Mouse (Mus musculus) midbrain, embryonic 15.5 days (tissue): ENCODE data around the gene Rasgrp2. TPM values are rescaled to one million over a fixed set of nuclear protein-coding genes. Genes with fewer than 3 reads are reported as not detected.

Experiments used
- ATAC-seq: fragments of 200-750 bp; cut with Nextera tagmentation; replicated peaks from 2 replicates; pipeline ENCODE4 v1.8.0; 2017; ENCODE audit warnings: moderate TSS enrichment
- H3K27ac ChIP-seq: fragments of 300-500 bp; sonication (generic); 2 replicates; pipeline ENCODE4 v1.5.1; 2015; ENCODE audit warnings: mild to moderate bottlenecking, inconsistent platforms
- H3K27me3 ChIP-seq: fragments of 300-500 bp; sonication (generic); replicated peaks from 2 replicates; pipeline ENCODE4 v1.6.1; 2015; ENCODE audit warnings: inconsistent platforms
- H3K36me3 ChIP-seq: fragments of 300-500 bp; sonication (generic); replicated peaks from 2 replicates; pipeline ENCODE4 v1.6.1; 2015; ENCODE audit warnings: inconsistent platforms
- H3K4me1 ChIP-seq: fragments of 300-500 bp; sonication (generic); 2 replicates; pipeline ENCODE4 v1.6.1; 2015; ENCODE audit warnings: inconsistent platforms
- H3K4me2 ChIP-seq: fragments of 300-500 bp; sonication (generic); 2 replicates; pipeline ENCODE4 v1.6.1; 2015; ENCODE audit warnings: inconsistent platforms, mild to moderate bottlenecking, moderate library complexity
- H3K4me3 ChIP-seq: fragments of 300-500 bp; sonication (generic); 2 replicates; pipeline ENCODE4 v1.5.1; 2015; ENCODE audit warnings: mild to moderate bottlenecking, inconsistent platforms
- H3K9ac ChIP-seq: fragments of 300-500 bp; sonication (generic); 2 replicates; pipeline ENCODE4 v1.6.1; 2015; ENCODE audit warnings: mild to moderate bottlenecking, inconsistent platforms
- H3K9me3 ChIP-seq: fragments of 300-500 bp; sonication (generic); 2 replicates; pipeline ENCODE4 v1.6.1; 2016; ENCODE audit warnings: inconsistent platforms
- WGBS: fragments of 180-500 bp; shearing (Covaris S2); methylation state at CpG from one replicate; pipeline ENCODE4 v1.1.7; 2015; ENCODE audit warnings: mixed read lengths; 5-methylcytosine and 5-hydroxymethylcytosine counted together
- polyA plus RNA-seq: library from polyadenylated mRNA; unstranded; fragments of >200 nt; fragmentation: Nextera tagmentation; extraction: Ambion mirVana; gene quantifications from 2 replicates; pipeline ENCODE4 v1.2.1, GENCODE M21; 2015

The Rasgrp2 gene
- polyA plus RNA-seq, 1 experiment from 2014 or later, result 73.1 TPM

DNA sequence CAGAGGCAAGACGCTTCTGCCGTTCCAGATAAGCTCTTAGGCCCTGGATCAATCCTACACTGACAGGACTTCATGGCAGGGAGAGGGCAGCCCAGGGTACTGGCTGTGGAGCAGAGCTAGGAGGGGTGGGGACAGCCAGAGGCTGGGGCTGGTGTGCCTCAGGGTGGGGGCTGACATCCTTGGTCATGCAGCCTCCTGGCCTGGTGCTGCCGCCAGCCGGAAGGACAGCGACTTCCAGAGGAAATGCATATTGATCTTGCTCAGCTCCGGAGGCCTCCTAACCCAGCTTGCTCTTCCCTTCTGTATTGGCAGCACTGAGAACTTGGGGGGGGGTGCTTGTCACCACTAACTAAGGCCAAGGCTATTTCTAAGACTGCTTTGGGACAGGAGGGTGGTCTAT is 16.3 kb downstream of the Rasgrp2 start:
- WGBS, result 27% methylated on average over 6 of the region's 6 CpGs
- Histone ChIP-seq H3K9ac (peak overlapping the region; percentile 18; the same call in 1 of the 2 replicates), H3K9me3 (no peaks in the 10 kb centered on the region), H3K27ac (peak overlapping the region; percentile 97), H3K27me3 (no peaks in the 10 kb centered on the region), H3K4me2 (peak overlapping the region; percentile 33), H3K4me3 (no peak overlapping the region), H3K4me1 (peaks cover 47% of the 10 kb centered on the region), H3K36me3 (no peaks in the 10 kb centered on the region)
- no peak for ATAC-seq

DNA sequence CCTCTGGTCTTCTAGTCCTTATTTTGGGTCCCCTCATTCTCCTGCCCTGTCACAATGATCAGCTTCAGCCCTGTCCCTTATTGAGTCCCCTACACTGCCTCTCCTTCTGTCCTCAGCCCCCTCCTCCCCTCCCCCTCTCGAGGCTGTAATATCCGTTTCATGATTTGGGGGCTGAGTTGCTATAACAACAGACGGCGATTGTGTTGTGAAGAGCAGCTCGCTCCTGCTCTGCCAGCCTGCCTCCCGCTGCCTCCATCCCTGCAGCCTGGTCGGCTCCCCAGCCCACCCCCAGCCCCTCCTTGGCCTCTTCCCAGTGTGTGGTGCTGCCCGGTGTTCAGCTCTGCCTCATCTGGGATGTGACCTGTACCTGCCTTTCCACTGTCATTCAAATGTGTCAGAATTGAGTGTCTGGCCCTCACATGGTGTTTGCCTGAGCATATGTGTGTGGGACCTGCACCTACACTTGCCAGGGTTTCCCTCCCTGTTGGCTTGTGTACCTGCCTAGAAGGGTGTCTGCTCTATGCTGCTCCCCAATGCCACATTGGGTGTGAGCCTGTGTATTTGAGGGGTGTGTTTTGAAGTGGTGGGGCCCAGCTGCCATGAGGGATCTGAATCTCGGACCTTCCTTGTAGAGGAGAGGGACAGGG is 17.1 kb downstream of the Rasgrp2 start:
- ATAC-seq, result peak; percentile 25
- Histone ChIP-seq H3K27ac (peak overlapping the region; percentile 97), H3K9me3 (no peaks in the 10 kb centered on the region), H3K27me3 (no peaks in the 10 kb centered on the region), H3K4me2 (peak overlapping the region; percentile 33), H3K4me1 (peaks cover 53% of the 10 kb centered on the region), H3K4me3 (no peak overlapping the region), H3K36me3 (no peaks in the 10 kb centered on the region), H3K9ac (peak overlapping the region; percentile 18; the same call in 1 of the 2 replicates)
- 4% methylated on average over 9 of the region's 9 CpGs for WGBS

DNA sequence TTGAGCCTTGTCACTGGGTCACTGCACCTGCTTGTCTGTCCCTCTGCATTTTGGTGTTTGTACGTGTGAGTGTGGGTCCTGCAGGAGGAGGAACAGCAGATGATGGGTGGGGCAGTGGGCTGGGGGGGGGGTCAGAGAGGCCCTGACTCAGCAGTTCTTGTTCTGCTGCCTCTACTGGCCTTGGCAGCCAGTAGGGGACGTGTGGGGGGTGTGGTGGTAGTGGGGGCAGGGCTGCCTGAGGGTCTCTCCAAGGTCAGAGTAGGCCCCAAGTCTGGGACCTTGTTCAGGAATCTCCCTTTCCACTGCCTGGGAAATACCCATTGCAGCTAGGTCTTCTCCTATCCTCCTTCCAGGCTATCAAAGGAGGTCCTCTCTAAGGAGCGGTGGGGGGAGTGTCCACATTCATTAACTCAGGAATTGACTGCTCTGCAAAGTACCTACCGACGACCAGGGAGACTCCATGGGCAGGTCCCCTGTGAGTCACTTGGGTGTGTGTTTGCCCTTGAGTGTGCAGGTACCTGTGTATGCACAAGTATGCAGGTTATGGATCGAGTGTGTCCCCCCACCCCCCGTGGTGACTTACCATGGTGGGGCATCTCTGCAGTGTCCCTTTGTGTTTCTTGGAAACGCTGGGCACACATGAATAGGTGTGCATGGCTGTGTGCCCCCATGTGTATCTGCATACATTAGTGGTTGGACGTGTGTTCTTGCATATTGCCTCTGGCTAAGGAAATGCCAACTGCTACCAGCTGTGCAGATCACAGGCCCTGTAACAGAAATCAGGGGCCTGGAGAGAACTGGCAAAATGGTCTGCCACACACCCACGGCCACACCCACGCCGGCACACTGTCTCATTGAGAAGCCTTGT is 18.0 kb downstream of the Rasgrp2 start:
- Histone ChIP-seq H3K27ac (peak overlapping the region; percentile 97), H3K9ac (no peak overlapping the region), H3K27me3 (no peaks in the 10 kb centered on the region), H3K36me3 (no peaks in the 10 kb centered on the region), H3K4me3 (peak overlapping the region; percentile 75; the same call in 1 of the 2 replicates), H3K9me3 (no peaks in the 10 kb centered on the region), H3K4me2 (peak overlapping the region; percentile 88; the same call in 1 of the 2 replicates), H3K4me1 (peaks cover 62% of the 10 kb centered on the region)
- 56% methylated on average over 12 of the region's 12 CpGs for WGBS
- ATAC-seq, result no peak

DNA sequence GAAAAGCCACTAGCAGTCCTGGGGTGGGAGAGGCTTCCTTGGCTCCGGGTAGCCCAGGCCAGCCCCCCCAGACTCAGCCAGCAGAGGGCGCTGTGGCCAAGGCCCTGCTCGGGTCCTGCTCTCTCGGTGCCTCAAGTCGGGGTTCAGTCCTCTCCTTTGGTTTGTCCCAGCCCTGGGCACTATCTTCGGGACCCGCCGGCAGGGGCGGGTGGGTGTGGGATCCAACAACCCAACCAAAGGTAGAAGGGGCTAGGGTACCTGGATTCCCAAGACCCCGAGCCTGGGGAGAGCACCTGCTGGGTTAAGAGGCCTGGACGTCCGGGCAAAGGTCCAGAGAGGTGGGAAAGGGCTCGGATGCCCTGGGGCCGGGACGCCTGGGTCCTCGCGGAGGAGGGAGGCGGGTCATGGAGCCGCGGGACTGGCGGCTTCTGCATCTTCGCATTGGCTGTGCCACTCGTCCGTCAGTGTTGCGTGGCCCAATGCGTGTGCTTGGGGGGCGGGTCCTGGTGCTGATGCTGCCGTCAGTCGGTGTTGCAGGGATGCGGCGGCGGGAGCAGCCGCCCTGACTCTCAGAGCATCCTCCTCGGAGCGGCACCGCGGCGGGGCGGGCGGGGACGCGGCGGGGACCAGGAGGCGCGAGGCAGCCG is 19.2 kb downstream of the Rasgrp2 start, which contains the start of gene Nrxn2:
Gene Nrxn2, plus strand, starts transcription at position 499 of the 647 bp plus-strand sequence.
- WGBS, result under 1% methylated on average over 45 of the region's 46 CpGs
- Histone ChIP-seq H3K4me1 (peaks cover 74% of the 10 kb centered on the region), H3K9ac (peak within 1 kb of the TSS; percentile 88), H3K27me3 (no peaks in the 10 kb centered on the region), H3K9me3 (no peaks in the 10 kb centered on the region), H3K4me2 (peak within 1 kb of the TSS; percentile 88), H3K4me3 (peak within 1 kb of the TSS; percentile 75), H3K36me3 (no peaks in the 10 kb centered on the region), H3K27ac (peak within 1 kb of the TSS; percentile 97)
- peak; percentile 92 for ATAC-seq

DNA sequence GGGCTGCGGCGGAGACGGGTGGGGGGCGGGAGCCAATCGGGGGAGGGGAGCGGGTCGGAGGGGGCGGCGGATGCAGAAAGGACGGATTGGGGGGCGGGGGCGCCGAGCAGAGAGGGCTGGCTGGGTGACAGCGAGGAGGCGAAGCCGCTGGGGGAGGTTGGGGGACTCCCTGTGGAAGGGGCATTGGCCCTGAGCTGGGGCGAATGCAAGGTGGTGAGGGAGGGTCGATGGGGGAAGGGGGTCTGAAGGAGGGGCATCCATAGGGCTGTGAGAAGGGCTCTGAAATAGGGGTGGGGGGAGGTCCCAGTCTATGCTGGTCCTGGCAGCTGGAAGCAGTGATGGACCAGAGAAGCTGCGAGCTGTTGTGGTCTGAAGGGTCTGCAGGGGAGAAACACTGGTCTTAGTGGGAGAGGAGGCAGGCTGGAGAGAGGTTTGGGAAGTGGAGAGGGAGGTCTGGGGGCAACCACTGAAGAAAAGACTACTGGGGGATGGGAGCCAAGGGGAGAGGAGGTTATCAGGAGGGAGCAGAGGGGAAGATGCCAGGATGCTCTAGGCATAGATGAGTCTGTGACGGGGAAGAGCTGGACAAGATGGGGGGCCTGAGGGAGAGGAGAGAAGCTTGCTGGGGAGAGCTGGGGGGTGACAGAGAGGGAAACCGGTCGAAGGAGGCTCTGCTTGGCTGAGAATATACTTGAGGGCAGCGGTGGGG is 20.0 kb downstream of the Rasgrp2 start:
- peak overlapping the region; percentile 75 for H3K4me3 ChIP-seq
- H3K27ac ChIP-seq, result peak overlapping the region; percentile 97
- ATAC-seq, result peak; percentile 37
- H3K36me3 ChIP-seq, result no peaks in the 10 kb centered on the region
- WGBS, result 4% methylated on average over 22 of the region's 23 CpGs
- peak overlapping the region; percentile 88 for H3K4me2 ChIP-seq
- peaks cover 81% of the 10 kb centered on the region for H3K4me1 ChIP-seq
- no peaks in the 10 kb centered on the region for H3K27me3 ChIP-seq
- peak overlapping the region; percentile 88 for H3K9ac ChIP-seq
- no peaks in the 10 kb centered on the region for H3K9me3 ChIP-seq

DNA sequence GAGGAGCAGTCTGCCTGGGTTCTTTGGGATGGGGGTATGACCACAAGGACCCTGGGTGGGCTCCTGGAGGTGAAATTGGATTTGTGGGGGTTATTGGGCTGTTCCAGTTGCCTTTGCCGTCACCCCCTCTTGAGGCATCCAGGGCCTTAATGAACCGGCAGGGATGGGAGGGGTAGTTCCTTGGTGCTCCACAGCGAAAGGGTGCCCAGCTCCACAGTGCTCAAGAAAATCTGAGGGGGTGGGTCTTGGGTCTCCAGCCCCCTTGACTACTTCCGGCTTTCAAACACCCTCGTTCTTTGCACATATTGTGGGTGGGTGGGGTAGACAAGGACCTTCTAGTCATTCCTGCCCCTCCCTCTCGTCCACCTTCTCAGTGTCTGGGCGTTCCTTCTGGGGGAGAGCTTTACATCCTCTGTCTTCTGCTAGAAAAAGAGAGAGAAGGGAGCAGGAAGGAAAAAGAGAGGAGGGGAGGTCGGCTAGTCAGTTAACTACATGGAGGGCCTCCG is 20.7 kb downstream of the Rasgrp2 start:
- H3K4me2 ChIP-seq, result peak overlapping the region; percentile 88
- peak overlapping the region; percentile 88 for H3K9ac ChIP-seq
- 43% methylated on average over 9 of the region's 9 CpGs for WGBS
- peak overlapping the region; percentile 97 for H3K27ac ChIP-seq
- ATAC-seq, result no peak
- no peaks in the 10 kb centered on the region for H3K9me3 ChIP-seq
- no peaks in the 10 kb centered on the region for H3K36me3 ChIP-seq
- H3K4me1 ChIP-seq, result peaks cover 88% of the 10 kb centered on the region
- peak overlapping the region; percentile 75 for H3K4me3 ChIP-seq
- no peaks in the 10 kb centered on the region for H3K27me3 ChIP-seq

DNA sequence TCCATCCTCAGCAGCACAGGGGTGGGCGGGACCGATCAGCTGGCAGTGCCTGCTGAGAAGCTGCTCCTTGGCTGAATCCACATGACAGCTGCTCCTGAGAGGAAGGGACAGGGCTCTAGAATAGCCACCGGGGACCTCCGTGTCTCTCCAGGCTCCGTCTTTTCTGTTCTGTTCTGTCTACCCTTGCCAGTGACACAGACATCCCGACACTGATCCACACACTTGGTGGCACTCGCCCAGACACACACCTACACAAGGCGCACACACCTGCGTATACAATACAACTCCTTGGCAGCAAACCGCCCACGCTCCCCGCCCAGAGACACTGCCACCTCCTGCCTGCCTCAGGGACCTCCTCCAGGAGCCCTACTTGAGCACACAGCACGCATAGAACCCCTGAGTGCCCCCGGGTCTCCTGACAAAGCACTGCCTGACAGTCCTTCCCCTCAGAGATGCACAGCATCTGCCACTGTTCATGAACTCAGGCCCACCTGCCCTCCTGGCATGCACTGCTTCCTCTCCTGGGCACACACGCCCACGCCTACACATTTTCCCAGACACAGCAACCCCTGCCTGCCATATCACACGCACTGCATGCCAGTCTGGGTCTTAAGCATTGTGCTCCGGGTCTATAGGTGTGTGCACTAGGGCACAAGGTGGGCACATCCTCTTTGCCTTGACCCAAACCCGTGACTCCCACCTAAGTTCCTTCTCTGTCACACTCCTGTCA is 21.5 kb downstream of the Rasgrp2 start:
- no peaks in the 10 kb centered on the region for H3K9me3 ChIP-seq
- 51% methylated on average over 19 of the region's 19 CpGs for WGBS
- ATAC-seq, result no peak
- H3K36me3 ChIP-seq, result no peaks in the 10 kb centered on the region
- H3K4me1 ChIP-seq, result peaks cover 88% of the 10 kb centered on the region
- no peaks in the 10 kb centered on the region for H3K27me3 ChIP-seq
- H3K4me3 ChIP-seq, result peak overlapping the region; percentile 75
- H3K9ac ChIP-seq, result peak overlapping the region; percentile 88
- peak overlapping the region; percentile 97 for H3K27ac ChIP-seq
- peak overlapping the region; percentile 88 for H3K4me2 ChIP-seq

DNA sequence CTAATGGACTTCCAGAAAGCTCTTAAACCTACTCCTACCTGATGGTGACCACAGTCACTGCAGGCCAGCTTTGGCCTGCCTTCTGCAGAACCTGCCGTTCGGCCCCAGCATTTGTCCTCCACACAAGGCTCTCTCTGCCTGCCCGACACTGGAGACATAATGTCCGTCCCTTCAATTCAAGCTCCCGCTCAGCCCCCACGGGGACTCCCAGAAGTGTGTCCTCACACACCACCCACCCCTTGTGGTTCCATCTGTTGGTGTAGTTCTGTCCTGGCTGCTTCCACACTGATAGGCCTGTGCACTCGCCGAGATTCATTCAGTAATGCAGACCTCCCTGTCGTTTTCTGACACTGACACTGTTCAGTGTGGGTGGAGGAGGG is 22.1 kb downstream of the Rasgrp2 start:
- Histone ChIP-seq H3K27ac (no peak overlapping the region; the same call in 1 of the 2 replicates), H3K4me2 (peak overlapping the region; percentile 88), H3K9ac (peak overlapping the region; percentile 19; the same call in 1 of the 2 replicates), H3K36me3 (no peaks in the 10 kb centered on the region), H3K4me1 (peaks cover 88% of the 10 kb centered on the region), H3K27me3 (no peaks in the 10 kb centered on the region), H3K4me3 (peak overlapping the region; percentile 75), H3K9me3 (no peaks in the 10 kb centered on the region)
- ATAC-seq, result no peak
- WGBS, result 70% methylated on average over 9 of the region's 9 CpGs

DNA sequence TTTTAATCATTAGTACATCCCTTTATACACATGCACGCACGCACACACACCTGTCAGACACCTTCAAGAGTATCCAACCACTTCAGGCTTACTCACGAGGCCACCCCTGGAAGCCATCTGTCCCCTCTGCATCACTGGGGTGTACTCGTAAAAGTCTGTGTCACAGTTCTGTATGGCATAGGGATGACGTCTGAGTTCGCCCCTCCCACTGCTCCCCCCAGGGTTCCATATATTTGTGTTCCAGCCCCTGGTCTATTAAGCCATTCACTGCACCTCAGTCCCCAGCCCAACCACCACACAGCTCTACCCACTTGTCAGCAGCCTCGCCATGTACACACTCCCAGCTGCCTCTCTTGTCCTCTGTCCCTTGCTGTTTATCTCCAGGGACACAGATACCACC is 22.9 kb downstream of the Rasgrp2 start:
- Histone ChIP-seq H3K9ac (no peak overlapping the region), H3K4me3 (no peak overlapping the region)
- ATAC-seq, result no peak

DNA sequence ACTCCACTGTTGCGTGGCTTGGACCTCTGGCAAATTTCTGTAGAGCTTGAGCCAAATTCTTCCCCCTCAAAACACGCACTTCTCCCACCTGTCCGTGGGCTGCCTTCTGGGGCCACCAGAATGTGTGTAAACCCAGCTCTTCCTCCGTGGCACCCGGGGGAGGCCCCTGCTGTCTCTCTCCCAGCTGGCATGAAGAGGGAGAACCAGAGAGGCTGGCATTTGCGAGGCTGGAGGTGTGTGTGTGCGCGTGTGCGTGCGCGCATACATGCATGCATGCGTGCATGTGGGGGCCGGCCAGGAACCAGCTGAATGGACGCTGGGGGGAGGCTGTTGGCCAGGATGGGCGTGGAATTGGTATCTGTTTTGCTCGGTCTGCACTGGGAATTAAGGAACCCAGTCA is 24.1 kb downstream of the Rasgrp2 start:
- H3K27me3 ChIP-seq, result no peaks in the 10 kb centered on the region

More for the DNA sequence above, 22.9 kb downstream of the Rasgrp2 start:
- H3K4me1 ChIP-seq, result peaks cover 87% of the 10 kb centered on the region
- 69% methylated on average over 7 of the region's 7 CpGs for WGBS
- H3K4me2 ChIP-seq, result 0 out of 2 replicates have a peak overlapping the region, but pooled peaks have one; percentile 88
- H3K9me3 ChIP-seq, result no peaks in the 10 kb centered on the region
- H3K27me3 ChIP-seq, result no peaks in the 10 kb centered on the region
- no peaks in the 10 kb centered on the region for H3K36me3 ChIP-seq
- H3K27ac ChIP-seq, result no peak overlapping the region

More for the DNA sequence above, 24.1 kb downstream of the Rasgrp2 start:
- no peak overlapping the region for H3K4me3 ChIP-seq
- 87% methylated on average over 16 of the region's 16 CpGs for WGBS
- H3K4me1 ChIP-seq, result peaks cover 87% of the 10 kb centered on the region
- no peaks in the 10 kb centered on the region for H3K36me3 ChIP-seq
- no peak overlapping the region for H3K4me2 ChIP-seq
- no peak for ATAC-seq
- no peak overlapping the region for H3K27ac ChIP-seq
- H3K9ac ChIP-seq, result no peak overlapping the region
- H3K9me3 ChIP-seq, result no peaks in the 10 kb centered on the region
